Mouse (Mus musculus) brain, embryonic 14.5 days (tissue): ENCODE data around the gene Rhot2.

ENCODE experiments used
- CTCF ChIP-seq: fragments of 200-500 bp; IDR thresholded peaks from 2 replicates; pipeline ENCODE4 v1.5.1; 2012; ENCODE audit warnings: inconsistent platforms, mild to moderate bottlenecking, moderate library complexity, borderline replicate concordance; ENCODE audit not compliant: insufficient read depth, insufficient read length; ENCODE audit errors: extremely low read depth
- POLR2A ChIP-seq: fragments of 200-500 bp; IDR thresholded peaks from 2 replicates; pipeline ENCODE4 v1.6.1; 2012; ENCODE audit warnings: mild to moderate bottlenecking, inconsistent platforms, borderline replicate concordance; ENCODE audit not compliant: poor library complexity, insufficient read depth, insufficient read length, severe bottlenecking; ENCODE audit errors: extremely low read depth

DNA sequence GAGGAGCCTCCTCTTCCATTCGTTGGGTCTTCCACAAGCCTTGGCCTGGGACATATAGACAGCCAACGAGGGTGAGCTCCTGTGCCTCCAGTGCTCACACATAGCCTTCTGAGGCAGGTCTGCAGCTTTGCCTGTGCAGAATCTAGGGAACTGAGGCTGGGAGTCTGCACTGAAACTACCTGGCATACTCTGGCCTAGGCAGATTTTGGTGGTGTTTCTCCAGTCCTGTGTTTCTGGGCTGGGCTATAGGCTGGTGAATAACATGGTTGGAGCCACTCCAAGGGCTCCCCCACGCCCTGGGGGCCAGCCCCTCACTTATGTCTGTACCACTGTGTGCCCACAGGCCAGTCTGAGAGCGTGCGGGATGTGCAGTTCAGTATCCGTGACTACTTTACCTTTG, 19.3 kb downstream of the Rhot2 start:
- no peak for TF ChIP-seq POLR2A
- no peak for TF ChIP-seq CTCF
